Mouse (Mus musculus) layer of hippocampus, postnatal 36 days (tissue): ENCODE data around the gene Jarid2. TPM values are rescaled to one million over a fixed set of nuclear protein-coding genes. Genes with fewer than 3 reads are reported as not detected.
A peak's percentile ranks its signal among the peaks of the same experiment; 100 is the strongest.

Source experiments
- DNase-seq, 2 experiments: peaks; one replicate each; pipeline ENCODE4 v3.0.0; 2022
- total RNA-seq, 2 experiments: library from RNA; stranded (reverse); gene quantifications; 2 replicates each; pipeline ENCODE4 v1.2.3; 2021

The Jarid2 gene
- total RNA-seq, 2 experiments from 2014 or later, result 29.8 to 34.0 TPM

DNA sequence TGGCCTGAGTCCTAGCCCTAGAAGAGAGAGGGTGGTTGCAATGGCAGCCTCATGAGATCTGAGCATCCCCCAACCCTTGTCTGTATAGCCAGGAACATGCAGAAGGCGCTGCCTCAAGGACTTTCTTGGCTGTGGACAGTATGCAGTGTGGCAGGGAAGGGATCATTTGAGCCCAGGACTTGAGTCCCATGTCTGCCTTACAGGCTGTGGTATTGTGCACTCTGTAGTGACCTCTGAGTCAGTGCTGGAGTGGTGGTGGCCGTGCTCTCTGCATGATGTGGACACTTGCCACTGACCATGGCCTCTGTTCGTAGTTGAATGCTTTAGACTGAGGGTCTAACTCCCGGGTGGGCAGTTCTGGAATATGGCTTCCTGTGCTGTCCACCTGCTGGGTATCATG, 187.9 kb downstream of the Jarid2 start:
- no peak for DNase-seq

DNA sequence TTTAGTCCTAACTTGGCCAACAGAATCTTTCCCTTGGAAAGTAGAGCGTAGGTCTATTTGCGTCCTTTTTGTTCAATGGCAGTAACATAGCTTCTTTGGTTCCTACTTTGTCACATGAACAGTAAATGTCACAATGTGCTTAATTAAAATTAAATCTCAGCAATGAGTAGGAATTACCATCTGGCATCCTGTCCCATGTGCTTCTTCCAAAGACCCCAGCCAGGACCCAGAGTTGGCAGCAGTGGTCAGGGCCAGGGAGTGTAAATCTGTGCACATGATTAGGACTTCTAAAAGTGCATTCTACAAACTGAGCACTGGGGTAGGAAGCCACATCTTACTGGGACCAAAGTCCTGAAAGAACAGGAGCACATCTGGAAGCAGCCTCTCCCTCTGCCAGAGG, 189.0 kb downstream of the Jarid2 start:
- no peak for DNase-seq

DNA sequence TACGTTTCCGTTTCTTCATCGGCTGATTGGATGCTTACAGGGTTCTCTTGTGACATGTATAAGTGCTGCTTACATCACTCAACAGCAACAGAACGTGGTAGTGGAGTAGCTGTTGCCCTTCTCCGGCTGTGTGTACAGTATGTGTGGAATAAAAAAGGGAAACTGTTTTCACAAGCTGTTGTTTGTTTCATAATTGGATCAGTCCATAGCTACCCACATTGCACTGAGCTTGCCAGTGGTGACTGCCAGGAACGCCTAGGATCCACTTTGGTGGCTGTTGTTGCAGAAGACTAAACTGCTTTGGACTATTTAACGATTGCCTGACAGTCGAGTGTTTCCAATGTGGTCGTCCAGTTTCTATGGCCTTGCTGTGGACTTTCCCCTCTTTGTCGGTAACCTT, 191.8 kb downstream of the Jarid2 start:
- DNase-seq, result peak; percentile 37 to 42

DNA sequence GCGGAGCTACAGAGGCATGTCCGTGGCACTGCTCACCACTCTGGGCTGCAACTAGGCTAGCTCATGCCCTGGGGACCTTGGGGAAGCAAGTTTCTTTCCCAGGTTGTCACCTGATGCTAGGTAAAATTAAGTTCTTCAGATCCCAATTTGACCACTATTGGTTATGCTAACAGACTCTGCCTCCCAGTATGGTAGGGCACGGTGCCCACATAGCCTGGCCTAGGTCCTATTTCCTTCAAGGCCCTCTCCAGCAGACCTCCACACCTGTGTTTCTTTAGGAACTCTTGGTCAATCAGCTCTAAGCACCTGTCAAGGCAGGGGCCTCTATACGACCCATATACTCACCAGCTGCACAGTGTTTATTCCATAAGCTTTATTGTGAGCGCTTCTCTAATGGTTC, 192.4 kb downstream of the Jarid2 start:
- no peak for DNase-seq

DNA sequence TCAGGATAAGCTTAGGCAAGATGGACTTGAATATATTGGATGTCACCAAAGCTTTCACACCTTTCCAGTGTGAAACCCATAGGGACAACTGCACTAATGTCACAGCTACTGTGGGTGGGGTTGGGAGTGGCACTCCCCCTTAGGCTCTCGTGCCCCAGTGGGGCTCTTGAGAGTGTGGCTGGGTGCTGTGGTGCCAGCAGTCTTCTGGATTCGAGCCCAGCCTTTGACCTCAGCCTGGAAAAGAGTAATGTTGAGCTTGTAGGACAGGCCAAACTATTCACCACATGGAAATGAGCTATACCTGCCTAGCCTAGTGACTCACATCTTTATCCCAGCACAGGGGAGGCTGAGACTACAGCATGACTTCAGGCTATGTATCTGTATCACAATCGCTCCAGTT, 194.8 kb downstream of the Jarid2 start:
- no peak for DNase-seq

DNA sequence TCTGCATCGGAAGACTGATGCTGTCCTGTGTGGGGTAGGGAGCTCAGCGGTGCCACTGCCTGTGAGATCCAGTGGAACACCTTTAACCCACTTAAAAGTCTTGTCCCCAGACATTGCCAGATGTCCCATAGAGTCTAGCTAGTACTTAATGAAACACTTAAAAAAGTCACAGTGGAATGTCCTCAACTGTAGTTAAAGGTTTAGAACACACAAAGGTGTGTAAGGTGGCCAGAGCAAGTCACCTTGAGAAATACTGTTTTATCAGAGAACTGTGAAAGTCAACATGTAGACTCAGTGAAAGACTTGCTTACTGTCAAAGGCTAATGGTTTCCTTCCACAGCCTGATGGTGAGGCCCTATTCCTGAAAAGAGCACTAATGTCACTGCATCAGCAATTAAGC, 195.9 kb downstream of the Jarid2 start:
- no peak for DNase-seq

DNA sequence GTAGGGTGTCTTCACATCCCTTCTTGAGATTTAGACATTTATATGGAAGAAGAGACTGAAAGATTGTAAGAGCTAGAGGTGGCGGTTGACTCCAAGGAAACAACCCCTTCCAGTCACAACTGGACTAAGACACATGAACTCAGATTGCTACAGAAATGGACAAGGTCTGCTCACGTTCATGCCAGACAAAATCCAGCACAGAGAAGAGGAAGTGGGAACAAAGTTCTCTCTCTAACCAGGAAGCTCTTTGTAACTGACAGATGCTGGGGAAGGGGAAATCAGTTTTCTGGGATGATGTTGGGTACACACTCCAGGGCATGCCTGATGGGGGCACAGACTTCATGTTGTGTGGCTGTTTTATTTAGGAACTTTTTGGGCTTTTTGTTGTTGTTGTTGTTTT, 197.0 kb downstream of the Jarid2 start:
- DNase-seq, result no peak

DNA sequence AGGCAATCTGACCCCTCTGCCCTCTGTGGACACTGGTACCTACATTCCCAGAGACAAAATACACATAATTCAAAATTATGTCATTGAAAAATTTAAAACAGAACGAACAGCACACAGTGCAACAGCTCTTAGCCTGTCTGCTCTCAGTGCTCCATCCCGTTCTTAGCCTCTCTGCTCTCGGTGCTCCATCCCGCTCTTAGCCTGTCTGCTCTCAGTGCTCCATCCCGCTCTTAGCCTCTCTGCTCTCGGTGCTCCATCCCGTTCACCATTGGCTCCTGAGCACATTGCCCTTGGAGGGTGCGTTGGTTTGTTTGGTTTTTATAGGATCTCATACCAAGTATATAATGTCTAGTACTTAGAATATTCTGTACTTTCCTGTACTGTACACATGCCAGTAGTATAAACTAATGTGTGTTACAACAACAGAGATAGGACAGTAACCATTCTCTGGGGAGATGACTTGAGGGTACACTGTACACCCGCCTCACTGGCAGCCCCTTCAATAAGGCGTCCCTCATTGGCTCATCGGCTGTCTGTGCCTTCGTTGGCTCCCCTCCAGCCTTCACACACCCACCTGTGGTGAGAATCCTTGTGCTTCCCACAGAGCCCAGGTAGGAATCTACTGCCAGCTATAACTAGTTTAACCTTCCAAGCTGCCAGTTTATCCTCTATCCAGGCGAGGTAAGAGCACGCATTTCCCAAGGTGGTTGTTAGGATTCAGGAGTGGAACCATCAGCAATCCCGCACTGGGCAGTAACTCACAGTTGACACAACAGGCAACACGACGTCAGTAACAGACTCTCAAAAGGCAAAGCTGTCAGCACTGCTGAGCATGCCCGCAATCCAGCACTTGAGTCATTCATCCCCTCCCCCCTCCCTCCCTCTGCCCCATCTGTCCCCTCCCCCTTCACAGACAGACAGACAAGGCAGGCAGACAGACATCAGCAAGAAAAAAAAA, 203.3 kb downstream of the Jarid2 start:
- DNase-seq, result no peak

DNA sequence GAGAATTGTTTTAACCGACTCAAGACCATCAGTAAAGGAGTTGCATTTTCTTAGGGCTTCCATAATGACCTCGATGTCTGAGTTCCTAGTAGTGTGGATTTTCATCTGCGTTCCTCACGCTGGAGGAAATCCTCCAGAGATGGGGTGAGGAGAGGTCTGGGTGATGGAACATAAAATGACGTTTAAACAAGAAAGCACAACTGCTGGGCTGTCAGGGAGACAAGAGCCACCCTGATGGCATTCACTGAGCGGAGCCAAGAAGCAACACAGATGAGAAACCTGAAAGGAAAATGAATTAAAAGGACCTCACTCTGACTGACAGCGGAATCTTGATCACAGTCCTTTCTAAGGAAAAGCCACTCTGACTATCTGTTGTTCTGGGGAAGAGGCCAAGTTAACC, 204.3 kb downstream of the Jarid2 start:
- no peak for DNase-seq

DNA sequence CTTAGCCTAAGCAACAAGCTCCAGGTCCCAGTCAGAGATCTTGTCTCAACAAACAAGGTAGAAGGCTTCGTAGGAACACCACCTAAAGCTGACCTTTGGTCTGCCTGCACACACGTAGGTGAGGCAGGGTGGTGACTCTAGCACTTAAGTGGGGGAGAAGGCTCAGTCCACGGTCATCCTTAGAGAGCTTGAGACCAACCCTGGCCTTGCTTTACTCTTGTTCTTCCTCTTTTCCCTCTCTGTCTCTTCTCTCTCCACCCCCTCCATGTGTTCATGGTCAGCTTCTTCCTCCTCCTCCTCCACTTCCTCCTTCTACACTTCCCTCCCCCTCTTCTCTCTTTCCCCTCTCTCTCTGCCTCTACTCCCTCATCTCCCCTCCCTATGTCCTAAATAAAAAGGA, 208.4 kb downstream of the Jarid2 start:
- no peak for DNase-seq

DNA sequence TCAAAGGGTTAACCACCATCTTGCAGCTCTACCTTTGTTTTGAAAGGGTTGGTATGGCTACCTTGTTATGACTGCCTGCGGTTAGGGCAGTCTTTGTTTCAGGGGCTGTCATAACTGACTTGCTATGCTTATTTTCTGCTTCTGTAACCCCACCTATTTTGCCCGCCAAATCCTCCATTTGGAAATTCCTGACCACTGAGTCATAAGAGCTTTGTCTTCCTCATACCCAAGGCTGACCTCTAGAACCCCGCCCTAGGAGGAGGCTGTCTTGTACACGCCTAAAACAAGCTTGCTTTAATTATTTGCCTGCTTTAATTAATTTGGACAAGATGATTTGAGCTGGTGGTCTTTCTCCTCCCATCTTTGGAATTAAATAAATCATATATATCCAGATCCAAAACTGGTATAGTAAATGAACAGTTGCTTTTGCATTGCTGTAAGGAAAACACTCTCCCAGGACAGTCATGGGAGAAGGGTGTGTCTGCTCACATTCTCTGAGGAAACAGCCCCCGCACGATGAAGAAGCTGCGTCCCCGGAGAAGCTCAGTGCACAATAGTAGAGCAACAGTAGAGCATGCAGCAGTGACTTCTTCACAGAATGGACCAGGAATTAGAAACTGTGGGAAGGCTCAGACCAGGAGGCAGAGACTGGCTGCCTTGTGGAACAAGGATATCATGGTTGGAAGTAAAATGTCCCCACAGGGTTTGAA, 210.2 kb downstream of the Jarid2 start:
- no peak for DNase-seq

DNA sequence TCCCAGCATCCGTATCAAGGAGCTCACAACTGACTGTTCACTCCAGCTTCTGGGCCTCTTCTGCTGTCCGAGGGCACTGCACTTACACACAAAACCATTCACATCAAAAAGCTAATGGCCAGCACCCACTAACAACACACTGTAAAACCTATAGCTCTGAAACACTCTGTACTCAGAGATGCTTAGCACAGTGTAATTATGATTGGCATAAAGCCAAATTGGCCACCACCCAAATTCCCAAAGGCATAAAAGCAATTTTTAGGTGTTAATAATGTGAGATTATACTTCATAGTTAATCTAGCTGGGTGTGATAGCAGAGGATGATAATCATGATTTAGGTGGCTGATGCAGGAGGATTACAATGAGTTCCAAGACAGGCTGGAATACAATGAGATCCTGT, 214.3 kb downstream of the Jarid2 start:
- DNase-seq, result no peak

DNA sequence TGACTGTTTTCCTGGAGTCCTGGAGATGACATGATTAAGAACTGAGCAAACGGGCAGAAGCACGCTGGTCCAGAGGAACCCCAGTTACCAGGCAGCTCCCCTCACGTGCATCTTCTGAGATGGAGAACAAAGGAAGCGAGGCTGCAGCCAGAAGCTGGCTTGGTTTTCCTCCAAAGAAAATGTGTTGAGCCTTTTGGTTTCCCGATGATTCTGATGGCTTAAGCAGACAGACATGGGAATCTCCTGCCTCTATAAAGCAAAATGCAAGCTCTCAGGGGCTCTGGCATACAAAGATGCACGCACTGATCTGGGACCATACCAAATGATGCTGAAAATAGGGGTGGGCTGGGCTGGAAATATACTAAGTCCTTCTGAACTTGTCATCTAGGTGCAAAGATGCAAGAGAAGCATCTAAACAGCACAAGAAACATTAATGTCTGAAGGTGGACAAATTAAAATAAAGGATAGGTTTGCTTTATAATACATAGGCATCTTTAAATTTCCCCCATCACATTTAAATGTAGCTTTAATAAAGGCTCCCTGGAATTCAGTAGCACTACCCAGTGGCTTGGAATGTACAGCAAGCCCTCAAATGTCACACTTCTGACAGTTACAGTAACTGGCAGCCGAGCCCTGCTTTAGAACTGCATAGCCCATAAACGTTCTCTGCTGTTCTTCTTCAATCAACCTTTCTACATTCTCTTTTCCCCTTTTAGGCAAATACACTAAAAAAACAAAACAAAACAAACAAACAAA, 217.8 kb downstream of the Jarid2 start:
- DNase-seq, result peak in 1 of 2 experiments; percentile 22

DNA sequence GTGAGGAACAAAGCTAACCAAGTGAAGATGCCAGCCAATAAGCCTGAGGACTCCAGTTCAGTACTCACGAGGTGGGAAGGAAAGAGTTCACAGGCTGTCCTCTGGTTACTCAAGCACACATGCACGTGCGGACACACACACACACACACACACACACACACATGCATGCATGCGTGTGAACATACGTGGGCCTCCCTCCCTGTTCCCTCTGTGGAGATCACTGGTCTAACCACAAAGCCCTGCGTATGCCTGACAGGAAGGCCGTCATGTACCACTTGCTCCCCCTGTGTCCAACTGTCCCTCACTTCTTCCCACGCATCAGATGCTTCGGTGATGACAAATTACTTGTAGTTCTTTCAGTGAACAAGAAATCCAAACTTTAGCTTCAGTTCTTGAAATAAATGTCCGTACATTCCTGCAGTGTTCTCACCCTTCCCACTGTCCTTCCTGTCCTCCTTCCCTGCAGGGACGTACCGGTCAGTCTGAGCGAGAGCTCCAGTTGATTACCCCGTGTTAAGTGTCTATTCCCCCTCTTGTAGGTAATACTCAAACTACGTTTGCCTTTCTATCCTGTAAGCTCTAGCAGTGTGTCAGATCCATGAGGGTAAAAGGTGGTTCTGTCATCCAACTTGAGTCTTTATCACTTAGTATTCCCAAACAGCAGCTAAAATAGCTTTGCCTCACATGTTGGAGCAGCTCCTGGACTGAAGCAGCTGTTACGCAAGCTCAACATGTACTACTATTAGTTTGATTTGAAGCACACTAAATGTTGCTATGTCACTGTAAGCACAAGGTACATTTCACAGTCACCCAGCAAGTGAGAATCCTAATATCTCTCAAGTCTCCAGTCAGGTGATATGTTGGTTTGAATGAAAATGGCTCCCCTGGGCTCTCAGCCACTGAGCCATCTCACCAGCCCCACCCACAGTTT, 219.3 kb downstream of the Jarid2 start:
- no peak for DNase-seq

DNA sequence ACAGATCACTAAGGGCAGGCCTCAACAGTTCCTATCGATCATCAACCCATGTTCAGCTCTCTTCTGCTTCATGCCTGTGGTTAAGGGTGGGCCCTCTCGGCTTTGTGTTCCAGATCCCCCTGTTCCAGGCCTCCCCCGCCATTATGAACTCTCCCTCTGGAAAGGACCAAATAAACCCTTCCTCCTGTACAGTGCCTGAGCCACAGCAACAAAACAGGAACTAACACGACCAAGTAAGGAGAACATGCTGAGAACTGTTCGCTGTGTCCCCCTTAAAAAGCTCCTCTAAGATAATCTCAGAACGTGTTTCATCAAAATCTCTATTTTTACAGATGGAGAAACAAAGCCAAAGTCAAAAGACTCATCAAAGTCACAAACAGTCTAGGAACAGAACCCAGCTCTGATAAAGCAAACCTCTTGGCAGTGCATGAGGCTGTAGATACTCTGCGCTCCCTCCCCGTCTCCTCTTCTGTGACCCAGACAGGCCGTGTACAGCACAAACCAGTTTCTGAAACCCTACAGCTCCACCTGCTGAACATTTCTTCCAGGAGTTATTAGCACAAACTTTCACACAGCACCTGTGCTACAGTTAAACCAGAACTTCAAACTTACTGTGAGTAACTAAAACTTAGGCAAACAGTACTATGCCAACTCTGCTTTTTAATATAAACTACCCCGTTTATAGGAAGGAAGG, 223.3 kb downstream of the Jarid2 start:
- no peak for DNase-seq

DNA sequence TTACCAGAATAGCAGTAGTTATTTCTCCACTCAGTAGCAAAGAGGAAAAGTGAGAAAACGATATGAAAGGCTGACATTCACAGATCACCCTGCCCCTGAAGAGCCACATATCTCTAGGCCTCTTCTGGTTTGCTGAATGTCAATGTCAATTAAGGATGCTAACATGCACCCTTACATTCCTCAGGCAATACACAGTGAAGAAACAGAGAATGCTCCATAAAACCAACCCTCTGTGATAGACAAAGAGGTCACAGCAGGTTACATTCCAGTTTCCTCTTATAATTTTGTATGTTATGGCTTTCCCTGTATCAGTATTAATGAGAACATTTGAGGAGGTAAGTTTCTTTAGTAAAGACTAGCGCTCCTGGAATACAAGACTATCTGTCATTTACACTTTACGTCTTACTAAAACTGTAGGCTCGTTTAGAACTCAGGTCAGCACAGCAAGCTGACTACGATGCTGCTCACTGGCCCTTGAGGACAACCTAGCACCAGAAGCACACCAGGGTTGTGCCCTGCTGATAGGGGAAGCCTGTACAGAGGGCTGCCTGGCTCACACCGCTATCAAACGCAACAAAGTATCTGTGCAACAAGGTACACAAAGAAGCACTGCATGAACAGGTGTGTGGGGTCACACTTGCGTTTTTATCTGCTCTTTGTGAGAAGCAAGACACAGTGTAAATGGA, 224.4 kb downstream of the Jarid2 start:
- no peak for DNase-seq

DNA sequence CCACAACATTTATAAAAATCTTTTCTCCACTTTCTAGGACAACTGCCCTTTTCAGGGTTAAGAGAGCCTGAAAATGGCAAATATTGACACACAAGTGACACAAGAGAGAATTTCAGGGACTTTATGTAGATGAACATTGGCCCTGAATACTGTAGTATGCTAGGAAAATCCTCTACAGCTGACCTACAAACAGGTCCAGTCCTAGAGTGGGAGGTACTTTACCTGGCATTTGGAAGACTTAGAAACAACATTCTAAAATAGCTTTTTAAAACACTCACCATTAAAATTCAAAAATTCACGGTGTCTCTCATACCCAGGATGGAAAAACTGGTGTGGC, 224.9 kb downstream of the Jarid2 start:
- DNase-seq, result no peak

DNA sequence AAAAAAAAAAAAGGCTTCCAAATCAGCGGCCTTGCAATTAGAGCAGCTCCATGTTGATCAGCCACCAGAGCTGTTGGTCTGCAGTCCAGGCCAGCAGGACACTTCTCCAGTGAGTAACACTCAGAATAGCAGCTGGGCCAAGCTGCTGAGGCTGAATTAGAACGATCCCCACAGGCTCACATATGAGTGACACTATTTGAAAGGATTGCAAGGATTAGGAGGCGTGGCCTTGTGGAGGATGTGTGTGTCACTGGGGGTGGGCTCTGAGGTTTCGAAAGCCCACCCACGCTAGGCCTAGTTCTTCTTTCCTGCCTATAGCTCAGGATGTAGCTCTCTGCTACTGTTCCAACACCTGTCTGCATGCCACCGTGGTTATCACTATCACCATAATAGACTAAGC, 226.5 kb downstream of the Jarid2 start:
- no peak for DNase-seq

DNA sequence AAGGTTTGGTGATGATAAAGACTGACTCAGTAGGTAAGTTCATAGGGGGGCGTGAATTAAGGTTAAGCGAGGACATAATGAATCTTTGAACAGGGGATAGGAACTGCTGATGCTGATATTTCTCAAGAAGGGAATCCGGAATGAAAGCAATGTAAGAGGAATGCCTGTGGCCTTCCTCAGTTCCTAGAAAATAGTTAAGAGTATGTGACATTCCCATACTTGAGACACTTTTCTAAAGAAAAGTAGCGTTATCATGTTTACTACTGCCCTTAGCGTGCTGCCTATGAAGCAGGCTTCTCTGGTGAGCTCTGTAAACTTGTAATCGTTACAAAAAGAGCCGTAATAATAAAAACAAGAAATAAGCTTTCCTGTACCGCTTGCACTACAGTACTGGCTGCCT, 227.8 kb downstream of the Jarid2 start:
- DNase-seq, result no peak

DNA sequence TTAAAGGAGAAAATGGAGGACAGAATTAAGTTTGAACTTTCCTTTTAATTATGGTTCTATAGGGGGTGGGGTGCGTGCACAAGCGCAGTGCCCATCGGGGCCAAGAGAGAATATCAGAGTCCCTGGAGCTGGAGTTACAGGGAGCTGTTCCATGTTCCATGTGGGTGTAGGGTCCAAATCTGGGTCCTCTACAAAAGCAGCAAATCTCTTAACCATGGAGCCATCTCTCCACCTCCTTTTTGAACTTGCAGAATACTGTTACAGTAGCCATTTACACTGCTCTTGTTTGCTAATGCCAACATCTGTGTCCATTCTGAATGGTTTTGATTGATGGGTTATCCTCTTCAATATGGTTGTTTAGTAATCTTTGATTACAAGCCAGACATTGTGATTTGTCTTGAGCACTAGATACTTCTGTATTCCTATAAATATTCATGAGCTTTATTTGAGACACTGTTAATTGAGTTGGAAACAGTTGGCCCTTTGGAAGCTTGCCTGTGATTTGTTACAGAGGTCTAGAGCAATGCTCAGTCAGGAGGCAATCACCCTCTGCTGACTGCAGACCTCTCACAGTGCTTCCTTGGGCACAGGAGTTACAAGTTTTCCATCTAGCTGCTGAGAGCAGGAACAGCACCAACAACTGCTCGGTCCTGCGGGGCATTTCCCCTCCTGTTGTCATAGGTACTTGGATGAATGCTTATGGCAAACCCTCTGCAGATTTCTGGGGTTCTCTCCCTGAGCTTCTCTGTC, 231.4 kb downstream of the Jarid2 start:
- DNase-seq, result no peak
